Mouse (Mus musculus) neural tube, embryonic 14.5 days (tissue): Measurements from ENCODE around the gene Mthfd1l. TPM values are rescaled to one million over a fixed set of nuclear protein-coding genes. Genes with fewer than 3 reads are reported as not detected.

Experiments
- ATAC-seq: fragments of 200-750 bp; cut with Nextera tagmentation; 2 replicates; pipeline ENCODE4 v1.8.0; 2017; ENCODE audit warnings: low read depth, mild to moderate bottlenecking, moderate TSS enrichment, moderate library complexity
- H3K27ac ChIP-seq: fragments of 300-500 bp; sonication (generic); 2 replicates; pipeline ENCODE4 v1.5.1; 2014; ENCODE audit warnings: low read depth, mild to moderate bottlenecking, control low read depth, low read length, moderate library complexity, mixed read lengths
- H3K27me3 ChIP-seq: fragments of 300-500 bp; sonication (generic); 2 replicates; pipeline ENCODE4 v1.6.1; 2014; ENCODE audit warnings: low read length; ENCODE audit not compliant: control insufficient read depth, insufficient read depth
- H3K36me3 ChIP-seq: fragments of 300-500 bp; sonication (generic); 2 replicates; pipeline ENCODE4 v1.6.1; 2014; ENCODE audit warnings: low read length, mixed read lengths; ENCODE audit not compliant: control insufficient read depth, insufficient read depth
- H3K4me1 ChIP-seq: fragments of 300-500 bp; sonication (generic); 2 replicates; pipeline ENCODE4 v1.6.1; 2014; ENCODE audit warnings: low read length; ENCODE audit not compliant: control insufficient read depth, insufficient read depth
- H3K4me2 ChIP-seq: fragments of 300-500 bp; sonication (generic); 2 replicates; pipeline ENCODE4 v1.6.1; 2014; ENCODE audit warnings: mild to moderate bottlenecking, low read depth, low read length, control low read depth
- H3K4me3 ChIP-seq: fragments of 300-500 bp; sonication (generic); 2 replicates; pipeline ENCODE4 v1.5.1; 2014; ENCODE audit warnings: low read depth, low read length, control low read depth, mixed read lengths
- H3K9ac ChIP-seq: fragments of 300-500 bp; sonication (generic); replicated peaks from 2 replicates; pipeline ENCODE4 v1.6.1; 2014; ENCODE audit warnings: low read depth, mild to moderate bottlenecking, control low read depth, low read length, mixed read lengths
- H3K9me3 ChIP-seq: fragments of 300-500 bp; sonication (generic); 2 replicates; pipeline ENCODE4 v1.6.1; 2016; ENCODE audit warnings: low read length; ENCODE audit not compliant: control insufficient read depth
- WGBS: fragments of 180-500 bp; shearing (Covaris S2); extraction: QIAGEN DNeasy Blood & Tissue Kit; methylation state at CpG from one replicate; pipeline ENCODE4 v1.1.7; 2014; 5-methylcytosine and 5-hydroxymethylcytosine counted together
- polyA plus RNA-seq: library from polyadenylated mRNA; unstranded; fragments of >200 nt; fragmentation: Nextera tagmentation; extraction: Ambion mirVana; gene quantifications from 2 replicates; pipeline ENCODE4 v1.2.1, GENCODE M21; 2014

Mthfd1l gene
- polyA plus RNA-seq, 1 experiment from 2014 or later = 5.6 TPM

- H3K9ac ChIP-seq = no peak overlapping the region
- no peaks in the 10 kb centered on the region for H3K36me3 ChIP-seq
- H3K9me3 ChIP-seq = no peaks in the 10 kb centered on the region
- no peaks in the 10 kb centered on the region for H3K27me3 ChIP-seq
- H3K4me2 ChIP-seq = no peak overlapping the region
- peak; percentile 48; the same call in 1 of the 2 replicates for ATAC-seq
- 53% methylated on average over 9 of the region's 9 CpGs for WGBS
- H3K27ac ChIP-seq = no peak overlapping the region
- no peaks in the 10 kb centered on the region for H3K4me1 ChIP-seq
- H3K4me3 ChIP-seq = no peak overlapping the region
Measured at GRCm38 (mm10) chr10:4094093-4094817, 121.3 kb downstream of the Mthfd1l start.

- ATAC-seq = no peak
- H3K9me3 ChIP-seq = no peaks in the 10 kb centered on the region
- no peak overlapping the region for H3K4me3 ChIP-seq
- 85% methylated on average over 5 of the region's 5 CpGs for WGBS
- H3K36me3 ChIP-seq = no peaks in the 10 kb centered on the region
- H3K4me1 ChIP-seq = no peaks in the 10 kb centered on the region
- H3K27me3 ChIP-seq = no peaks in the 10 kb centered on the region
- H3K4me2 ChIP-seq = no peak overlapping the region
- no peak overlapping the region for H3K27ac ChIP-seq
- no peak overlapping the region for H3K9ac ChIP-seq
Measured at GRCm38 (mm10) chr10:4096151-4096550, 123.2 kb downstream of the Mthfd1l start.

GRCm38 (mm10) chr10:4100007-4100406, 127.1 kb downstream of the Mthfd1l start:
- H3K27me3 ChIP-seq = no peaks in the 10 kb centered on the region
- H3K4me3 ChIP-seq = no peak overlapping the region
- no peaks in the 10 kb centered on the region for H3K4me1 ChIP-seq
- WGBS = 96% methylated on average over 6 of the region's 6 CpGs
- no peak for ATAC-seq
- no peak overlapping the region for H3K27ac ChIP-seq
- no peaks in the 10 kb centered on the region for H3K9me3 ChIP-seq
- no peak overlapping the region for H3K9ac ChIP-seq
- H3K36me3 ChIP-seq = no peaks in the 10 kb centered on the region
- no peak overlapping the region for H3K4me2 ChIP-seq

DNA sequence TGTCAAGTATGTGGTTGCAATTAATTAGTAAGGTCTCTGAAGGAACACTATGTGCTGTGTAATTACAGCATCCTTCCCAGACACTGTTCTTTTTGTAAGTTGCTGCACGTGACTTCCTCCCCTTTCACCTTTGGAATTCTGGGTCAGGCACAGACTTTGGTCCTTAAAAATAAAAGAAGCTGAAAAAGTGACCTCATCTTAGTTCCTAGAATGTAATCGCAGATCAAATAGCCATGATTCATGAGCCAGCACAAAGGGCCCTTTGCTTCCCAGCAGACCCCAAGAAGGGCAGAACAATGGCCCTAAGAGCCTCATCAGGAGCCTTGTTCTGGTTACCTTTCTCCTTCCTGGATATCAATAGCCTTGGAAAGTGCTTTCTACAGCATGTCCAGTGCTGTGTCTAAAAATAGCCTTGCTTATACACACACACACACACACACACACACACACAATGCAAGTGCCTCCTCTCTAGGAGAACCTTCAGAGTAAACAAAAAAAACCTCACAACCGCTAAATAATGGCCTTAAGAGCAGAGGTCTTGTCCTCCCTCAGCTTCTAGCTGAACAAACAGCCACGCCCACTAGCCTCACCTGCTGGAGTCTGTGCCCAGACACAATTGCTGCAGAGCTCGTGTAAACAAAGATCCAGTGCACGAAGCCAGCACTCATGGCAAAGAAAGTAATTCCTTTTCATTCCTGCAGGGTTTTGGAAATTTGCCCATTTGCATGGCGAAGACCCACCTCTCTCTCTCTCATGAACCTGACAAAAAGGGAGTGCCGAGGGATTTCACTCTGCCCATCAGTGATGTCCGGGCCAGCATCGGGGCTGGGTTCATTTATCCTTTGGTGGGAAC, 133.0 kb downstream of the Mthfd1l start:
- Histone ChIP-seq H3K4me3 (no peak overlapping the region), H3K27ac (no peak overlapping the region), H3K36me3 (no peaks in the 10 kb centered on the region), H3K4me2 (no peak overlapping the region), H3K27me3 (no peaks in the 10 kb centered on the region), H3K9ac (no peak overlapping the region), H3K4me1 (peaks cover 6% of the 10 kb centered on the region; the same call in 1 of the 2 replicates), H3K9me3 (no peaks in the 10 kb centered on the region)
- peak; percentile 35; the same call in 1 of the 2 replicates for ATAC-seq
- 24% methylated on average over 10 of the region's 10 CpGs for WGBS

- ATAC-seq = peak; percentile 12; the same call in 1 of the 2 replicates
- Histone ChIP-seq H3K36me3 (no peaks in the 10 kb centered on the region), H3K9ac (no peak overlapping the region), H3K4me1 (peaks cover 6% of the 10 kb centered on the region; the same call in 1 of the 2 replicates), H3K4me2 (no peak overlapping the region), H3K9me3 (no peaks in the 10 kb centered on the region), H3K4me3 (no peak overlapping the region), H3K27me3 (no peaks in the 10 kb centered on the region), H3K27ac (no peak overlapping the region)
- WGBS = 22% methylated on average over 7 of the region's 7 CpGs
Measured at GRCm38 (mm10) chr10:4107661-4108338, 134.9 kb downstream of the Mthfd1l start.

GRCm38 (mm10) chr10:4108462-4108861, 135.5 kb downstream of the Mthfd1l start:
- no peaks in the 10 kb centered on the region for H3K27me3 ChIP-seq
- no peak overlapping the region for H3K27ac ChIP-seq
- no peak overlapping the region for H3K4me3 ChIP-seq
- no peak overlapping the region for H3K9ac ChIP-seq
- H3K9me3 ChIP-seq = no peaks in the 10 kb centered on the region
- H3K36me3 ChIP-seq = no peaks in the 10 kb centered on the region
- H3K4me1 ChIP-seq = peaks cover 6% of the 10 kb centered on the region; the same call in 1 of the 2 replicates
- no peak overlapping the region for H3K4me2 ChIP-seq
- 77% methylated on average over 9 of the region's 9 CpGs for WGBS
- ATAC-seq = no peak

DNA sequence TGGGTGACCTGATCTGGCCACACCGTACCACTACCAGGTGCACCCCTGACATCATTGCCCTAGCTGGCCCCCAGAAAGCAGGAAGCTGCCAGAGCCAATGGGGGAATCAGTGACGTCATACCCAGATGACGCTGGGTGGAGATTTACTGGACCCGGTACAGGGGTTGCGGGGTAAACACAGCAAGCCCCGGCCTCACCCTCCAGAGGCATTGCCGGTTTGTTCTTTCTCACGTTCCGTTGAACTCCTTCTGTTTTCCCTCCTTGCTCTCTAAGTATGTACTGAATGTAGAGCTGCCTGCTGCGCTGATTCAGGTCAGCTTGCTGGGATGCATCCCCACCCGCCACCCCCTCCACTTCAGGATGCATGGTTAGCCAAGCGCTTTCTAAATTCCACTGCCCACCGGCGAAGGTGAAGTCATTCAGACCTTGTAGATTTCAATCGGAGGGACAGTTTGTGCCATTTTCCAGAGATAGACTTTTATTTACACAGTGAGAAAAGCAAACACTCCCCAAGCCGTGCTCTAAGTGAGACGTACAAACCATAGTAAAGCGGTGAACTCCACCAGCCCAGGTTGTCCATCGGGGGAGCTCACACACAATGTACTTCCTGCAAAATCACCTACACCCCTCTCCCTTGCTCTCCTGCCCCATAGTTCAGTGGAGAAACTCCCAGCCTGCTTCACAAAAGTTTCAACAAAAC, 138.3 kb downstream of the Mthfd1l start:
- 81% methylated on average over 19 of the region's 19 CpGs for WGBS
- no peaks in the 10 kb centered on the region for H3K36me3 ChIP-seq
- no peak for ATAC-seq

DNA sequence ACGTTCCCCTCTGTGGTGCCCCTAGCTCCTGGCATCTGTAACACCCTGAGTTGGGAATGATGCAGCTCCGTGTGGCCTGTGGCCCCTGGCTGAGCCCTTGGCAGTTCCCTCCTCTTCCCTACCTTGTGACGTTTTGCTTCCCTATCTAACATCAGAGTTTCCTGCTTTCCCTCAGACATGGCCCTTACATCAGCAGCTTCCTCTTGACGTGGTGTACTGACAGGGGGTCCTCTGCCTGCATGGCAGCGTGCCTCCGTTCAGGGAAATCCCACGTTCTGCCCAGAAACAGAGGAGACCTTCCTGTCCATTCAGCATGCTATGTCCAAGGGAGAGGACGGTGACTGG, 138.8 kb downstream of the Mthfd1l start:
- H3K36me3 ChIP-seq = no peaks in the 10 kb centered on the region
- no peak overlapping the region for H3K9ac ChIP-seq
- no peaks in the 10 kb centered on the region for H3K4me1 ChIP-seq
- WGBS = 83% methylated on average over 8 of the region's 8 CpGs
- no peaks in the 10 kb centered on the region for H3K9me3 ChIP-seq
- H3K4me2 ChIP-seq = no peak overlapping the region
- H3K27me3 ChIP-seq = no peaks in the 10 kb centered on the region
- no peak overlapping the region for H3K4me3 ChIP-seq
- ATAC-seq = no peak; the same call in 1 of the 2 replicates
- no peak overlapping the region for H3K27ac ChIP-seq

More for the DNA sequence above, 138.3 kb downstream of the Mthfd1l start:
- no peaks in the 10 kb centered on the region for H3K27me3 ChIP-seq
- no peak overlapping the region for H3K27ac ChIP-seq
- no peaks in the 10 kb centered on the region for H3K9me3 ChIP-seq
- no peak overlapping the region for H3K4me3 ChIP-seq
- H3K9ac ChIP-seq = no peak overlapping the region
- no peak overlapping the region for H3K4me2 ChIP-seq
- no peaks in the 10 kb centered on the region for H3K4me1 ChIP-seq
